Mouse (Mus musculus) G1E (cell line): ENCODE data around the gene Smim24.

ENCODE experiments used
- CTCF ChIP-seq: IDR thresholded peaks from 2 replicates; pipeline ENCODE4 v1.5.1; 2012; ENCODE audit warnings: low read depth, low read length, inconsistent platforms, mixed read lengths
- GATA1 ChIP-seq: IDR thresholded peaks from 2 replicates; pipeline ENCODE4 v1.6.1; 2012; ENCODE audit warnings: borderline replicate concordance, low read length, inconsistent platforms, mixed read lengths
- POLR2AphosphoS5 ChIP-seq: IDR thresholded peaks from 2 replicates; pipeline ENCODE4 v1.6.1; 2012; ENCODE audit warnings: low read depth, low read length, inconsistent platforms; ENCODE audit not compliant: insufficient replicate concordance

- no peak for TF ChIP-seq CTCF
- no peak for TF ChIP-seq GATA1
- TF ChIP-seq POLR2AphosphoS5, result no peak
These were observed 16.1 kb upstream of the Smim24 start for GRCm38 (mm10) chr10:81376561-81377361.
